Mouse (Mus musculus): ENCODE measurements around the gene Lgr5. TPM values are rescaled to one million over a fixed set of nuclear protein-coding genes. Genes with fewer than 3 reads are reported as not detected.

The Lgr5 gene
- total RNA-seq, 4 experiments from 2014 or later: not detected

- no peak for DNase-seq (ENCODE audit: low spot score)
Observed at GRCm38 (mm10) chr10:115505631-115506239, 81.8 kb downstream of the Lgr5 start.

GRCm38 (mm10) chr10:115505155-115505554 lies 82.4 kb downstream of the Lgr5 start:
- DNase-seq (ENCODE audit: low spot score): no peak

- no peak for DNase-seq (ENCODE audit: low spot score)
Observed at GRCm38 (mm10) chr10:115493778-115494141, 93.8 kb downstream of the Lgr5 start.

- DNase-seq (ENCODE audit: low spot score): no peak
Observed at GRCm38 (mm10) chr10:115492956-115493777, 94.4 kb downstream of the Lgr5 start.

GRCm38 (mm10) chr10:115491803-115492510 lies 95.6 kb downstream of the Lgr5 start:
- DNase-seq (ENCODE audit: low spot score): no peak

GRCm38 (mm10) chr10:115485602-115486001 lies 102.0 kb downstream of the Lgr5 start:
- DNase-seq (ENCODE audit: low spot score): no peak

GRCm38 (mm10) chr10:115484660-115485059 lies 102.9 kb downstream of the Lgr5 start:
- no peak for DNase-seq (ENCODE audit: low spot score)

- no peak for DNase-seq (ENCODE audit: low spot score)
Observed at GRCm38 (mm10) chr10:115478441-115479141, 109.0 kb downstream of the Lgr5 start.

- DNase-seq (ENCODE audit: low spot score): no peak
Observed at GRCm38 (mm10) chr10:115476506-115476905, 111.1 kb downstream of the Lgr5 start.

- DNase-seq (ENCODE audit: low spot score): no peak
Observed at GRCm38 (mm10) chr10:115475000-115475550, 112.5 kb downstream of the Lgr5 start.

GRCm38 (mm10) chr10:115473213-115473961 lies 114.2 kb downstream of the Lgr5 start:
- DNase-seq (ENCODE audit: low spot score): no peak

GRCm38 (mm10) chr10:115470621-115471334 lies 116.8 kb downstream of the Lgr5 start:
- DNase-seq (ENCODE audit: low spot score): no peak

GRCm38 (mm10) chr10:115469040-115469439 lies 118.5 kb downstream of the Lgr5 start:
- DNase-seq (ENCODE audit: low spot score): no peak

- DNase-seq (ENCODE audit: low spot score): no peak
Observed at GRCm38 (mm10) chr10:115468632-115469031, 118.9 kb downstream of the Lgr5 start.

GRCm38 (mm10) chr10:115467985-115468384 lies 119.6 kb downstream of the Lgr5 start:
- no peak for DNase-seq (ENCODE audit: low spot score)

- no peak for DNase-seq (ENCODE audit: low spot score)
Observed at GRCm38 (mm10) chr10:115465778-115466177, 121.8 kb downstream of the Lgr5 start.

GRCm38 (mm10) chr10:115465072-115465471 lies 122.5 kb downstream of the Lgr5 start:
- no peak for DNase-seq (ENCODE audit: low spot score)

- DNase-seq (ENCODE audit: low spot score): no peak
Observed at GRCm38 (mm10) chr10:115462646-115463045, 124.9 kb downstream of the Lgr5 start.

- no peak for DNase-seq (ENCODE audit: low spot score)
Observed at GRCm38 (mm10) chr10:115457368-115458021, 130.1 kb downstream of the Lgr5 start.

- no peak for DNase-seq (ENCODE audit: low spot score)
Observed at GRCm38 (mm10) chr10:115448614-115449013, 139.0 kb downstream of the Lgr5 start.
